Mouse (Mus musculus): ENCODE measurements around the gene 7530416G11Rik. TPM values are rescaled to one million over a fixed set of nuclear protein-coding genes. Genes with fewer than 3 reads are reported as not detected.
A peak's percentile ranks its signal among the peaks of the same experiment; 100 is the strongest.

Gene 7530416G11Rik
- total and polyA plus RNA-seq, 2 experiments from 2014 or later = not detected

DNA sequence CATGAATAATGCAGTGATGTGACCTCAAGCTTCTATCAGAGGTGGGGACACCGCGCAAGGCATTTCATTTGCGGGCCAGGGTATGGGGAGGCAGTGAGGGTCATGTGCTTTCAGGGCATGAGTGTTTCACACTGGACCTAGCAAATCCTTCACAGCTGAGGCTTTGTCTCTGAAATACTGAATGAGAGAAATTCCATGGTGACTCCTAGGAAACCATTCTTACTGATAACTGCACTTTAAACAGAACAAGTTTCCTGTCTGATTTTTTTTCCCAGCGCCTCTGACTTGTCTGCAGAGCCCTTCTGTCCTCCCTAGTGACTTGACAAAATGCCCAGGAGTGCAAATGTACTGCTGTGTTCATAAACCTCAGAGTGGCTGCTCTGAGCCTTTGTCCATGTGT is 41.5 kb downstream of the 7530416G11Rik start:
- Histone ChIP-seq H3K9me3 (ENCODE audit: low read length) (no peaks in the 10 kb centered on the region), H3K4me2 (ENCODE audit: low read depth, low read length) (no peak overlapping the region), H3K27ac (peak overlapping the region; percentile 64), H3K4me1 (ENCODE audit: insufficient read depth, low read length) (peaks cover 35% of the 10 kb centered on the region), H3K9ac (replicated peaks; ENCODE audit: low read length) (no peak overlapping the region), H3K4me3 (ENCODE audit: low read length) (no peak overlapping the region), H3K36me3 (ENCODE audit: insufficient read depth, low read length) (peaks cover 10% of the 10 kb centered on the region; the same call in 1 of the 2 replicates), H3K27me3 (ENCODE audit: insufficient read depth, low read length) (no peaks in the 10 kb centered on the region)
- peak; percentile 83 for DNase-seq (ENCODE audit: low spot score)
- no peak for TF ChIP-seq CTCF (IDR thresholded peaks at IDR 0.05; ENCODE audit: low read depth)
- ATAC-seq = peak; percentile 87
- WGBS = 19% methylated on average over 4 of the region's 4 CpGs

DNA sequence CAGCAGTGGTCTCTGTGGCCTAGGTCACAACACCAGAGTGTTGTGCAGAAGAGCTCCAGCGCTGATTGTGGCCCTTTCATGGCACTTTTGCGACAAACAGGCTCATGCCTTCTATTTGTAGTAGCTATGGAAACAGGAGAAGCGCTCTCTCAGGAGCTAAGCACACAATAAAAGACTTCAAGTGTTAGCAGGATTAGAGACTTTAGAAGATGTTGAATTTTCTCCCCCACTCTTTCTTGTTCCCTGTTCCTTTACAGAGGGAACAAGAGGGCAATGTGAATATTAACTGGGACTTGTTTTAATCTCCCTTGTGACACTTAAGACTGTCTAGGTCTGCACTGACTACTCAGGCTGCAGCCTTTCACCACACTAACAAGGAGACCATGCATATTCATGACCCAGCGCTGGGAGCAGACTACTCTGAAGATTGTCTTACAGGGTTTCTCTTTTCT is 44.4 kb downstream of the 7530416G11Rik start:
- 10% methylated on average over 4 of the region's 4 CpGs for WGBS
- peaks cover 35% of the 10 kb centered on the region for H3K4me1 ChIP-seq (ENCODE audit: insufficient read depth, low read length)
- TF ChIP-seq CTCF (IDR thresholded peaks at IDR 0.05; ENCODE audit: low read depth) = no peak
- H3K9me3 ChIP-seq (ENCODE audit: low read length) = no peaks in the 10 kb centered on the region
- peaks cover 4% of the 10 kb centered on the region; the same call in 1 of the 2 replicates for H3K36me3 ChIP-seq (ENCODE audit: insufficient read depth, low read length)
- H3K4me3 ChIP-seq (ENCODE audit: low read length) = no peak overlapping the region
- no peak overlapping the region for H3K4me2 ChIP-seq (ENCODE audit: low read depth, low read length)
- no peaks in the 10 kb centered on the region for H3K27me3 ChIP-seq (ENCODE audit: insufficient read depth, low read length)
- peak overlapping the region; percentile 69 for H3K27ac ChIP-seq
- DNase-seq (ENCODE audit: low spot score) = peak; percentile 55
- no peak overlapping the region for H3K9ac ChIP-seq (replicated peaks; ENCODE audit: low read length)
- ATAC-seq = peak; percentile 19; the same call in 1 of the 2 replicates

DNA sequence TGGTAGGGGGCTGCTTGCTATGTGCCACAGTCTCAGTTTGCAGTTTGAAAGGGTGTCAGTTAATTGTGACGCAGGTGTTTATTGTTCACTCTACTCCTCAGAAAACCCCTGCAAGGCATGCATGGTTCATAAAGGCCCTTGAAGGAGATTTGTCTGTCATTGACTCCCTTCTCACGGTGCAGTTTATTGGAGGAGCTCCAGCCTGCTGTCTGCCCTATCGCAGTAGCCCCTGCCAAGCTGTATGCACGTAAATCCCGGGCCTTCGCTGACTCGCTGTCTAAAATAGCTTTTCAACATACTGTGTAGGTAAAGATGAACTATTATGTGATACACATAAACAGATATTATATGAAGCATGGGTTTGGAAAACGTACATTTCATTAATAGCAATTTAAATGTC is 45.2 kb downstream of the 7530416G11Rik start:
- Histone ChIP-seq H3K4me2 (ENCODE audit: low read depth, low read length) (no peak overlapping the region), H3K27ac (peak overlapping the region; percentile 69; the same call in 1 of the 2 replicates), H3K36me3 (ENCODE audit: insufficient read depth, low read length) (peaks cover 4% of the 10 kb centered on the region; the same call in 1 of the 2 replicates), H3K4me1 (ENCODE audit: insufficient read depth, low read length) (peaks cover 35% of the 10 kb centered on the region), H3K4me3 (ENCODE audit: low read length) (no peak overlapping the region), H3K9ac (replicated peaks; ENCODE audit: low read length) (no peak overlapping the region), H3K9me3 (ENCODE audit: low read length) (no peaks in the 10 kb centered on the region), H3K27me3 (ENCODE audit: insufficient read depth, low read length) (no peaks in the 10 kb centered on the region)
- TF ChIP-seq CTCF (IDR thresholded peaks at IDR 0.05; ENCODE audit: low read depth) = no peak
- ATAC-seq = no peak
- 23% methylated on average over 8 of the region's 8 CpGs for WGBS
- DNase-seq (ENCODE audit: low spot score) = peak; percentile 61

DNA sequence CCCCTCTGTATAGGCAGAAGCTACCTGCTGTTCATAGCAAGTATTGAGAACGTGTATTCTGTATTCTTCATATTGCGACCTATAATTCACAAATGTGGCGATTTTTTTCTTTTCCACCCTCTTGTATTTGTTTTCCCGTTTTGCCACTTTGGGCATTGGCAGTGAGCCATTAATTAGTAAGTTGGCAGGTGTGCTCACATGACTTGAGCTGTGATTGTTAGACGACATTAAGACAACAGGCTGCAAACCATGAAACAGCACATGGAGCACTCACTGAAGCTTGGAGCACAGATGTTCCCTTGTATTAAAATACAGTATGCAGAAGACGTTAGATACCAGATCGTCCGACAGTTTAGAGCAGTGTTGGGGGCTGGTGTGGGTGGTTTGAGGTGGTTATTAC is 46.1 kb downstream of the 7530416G11Rik start:
- Histone ChIP-seq H3K4me1 (ENCODE audit: insufficient read depth, low read length) (peaks cover 27% of the 10 kb centered on the region), H3K9me3 (ENCODE audit: low read length) (no peaks in the 10 kb centered on the region), H3K4me2 (ENCODE audit: low read depth, low read length) (no peak overlapping the region), H3K27me3 (ENCODE audit: insufficient read depth, low read length) (no peaks in the 10 kb centered on the region), H3K27ac (peak overlapping the region; percentile 32; the same call in 1 of the 2 replicates), H3K4me3 (ENCODE audit: low read length) (no peak overlapping the region), H3K36me3 (ENCODE audit: insufficient read depth, low read length) (peaks cover 4% of the 10 kb centered on the region; the same call in 1 of the 2 replicates), H3K9ac (replicated peaks; ENCODE audit: low read length) (no peak overlapping the region)
- TF ChIP-seq CTCF (IDR thresholded peaks at IDR 0.05; ENCODE audit: low read depth) = no peak
- no peak for ATAC-seq
- peak; percentile 37 for DNase-seq (ENCODE audit: low spot score)
- WGBS = 40% methylated on average over 8 of the region's 8 CpGs

DNA sequence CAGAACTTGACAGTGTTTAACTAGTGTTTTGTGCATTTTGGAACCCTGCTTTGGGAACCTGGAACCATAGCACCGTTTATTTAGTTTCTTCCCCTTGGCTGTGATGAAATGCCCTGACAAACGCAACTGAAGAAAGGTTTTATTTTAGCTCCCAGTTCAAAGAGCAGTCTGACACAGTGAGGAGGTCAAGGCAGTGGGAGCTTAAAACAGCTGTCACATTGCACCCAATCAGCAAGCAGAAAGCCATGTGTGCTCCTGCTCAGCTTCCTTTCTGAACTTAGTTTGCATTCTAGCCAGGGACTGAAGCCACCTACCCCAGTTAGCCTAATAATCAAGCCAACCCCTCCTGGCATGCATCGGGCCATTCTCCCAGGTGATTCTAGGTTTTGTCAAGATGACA is 56.4 kb downstream of the 7530416G11Rik start:
- H3K36me3 ChIP-seq (ENCODE audit: insufficient read depth, low read length) = 0 out of 2 replicates have a peak, but pooled peaks cover 4% of the 10 kb centered on the region
- 65% methylated on average over 3 of the region's 3 CpGs for WGBS
- no peak overlapping the region for H3K4me3 ChIP-seq (ENCODE audit: low read length)
- H3K27me3 ChIP-seq (ENCODE audit: insufficient read depth, low read length) = no peaks in the 10 kb centered on the region
- ATAC-seq = no peak
- H3K4me2 ChIP-seq (ENCODE audit: low read depth, low read length) = no peak overlapping the region
- H3K4me1 ChIP-seq (ENCODE audit: insufficient read depth, low read length) = no peaks in the 10 kb centered on the region
- no peak for TF ChIP-seq CTCF (IDR thresholded peaks at IDR 0.05; ENCODE audit: low read depth)
- H3K27ac ChIP-seq = no peak overlapping the region
- H3K9me3 ChIP-seq (ENCODE audit: low read length) = no peaks in the 10 kb centered on the region
- DNase-seq (ENCODE audit: low spot score) = no peak
- H3K9ac ChIP-seq (replicated peaks; ENCODE audit: low read length) = no peak overlapping the region

Other genes starting within 250 kb of the 7530416G11Rik start
- gene Atxn10, start 167.0 kb downstream of the 7530416G11Rik start, total RNA-seq (2014; rRNA removed) = 292 and 298 TPM in 2 replicates
- 485 and 499 TPM in 2 replicates for gene Atxn10, start 167.0 kb downstream of the 7530416G11Rik start, polyA plus RNA-seq (2015; fragmentation: Nextera tagmentation; extraction: Ambion mirVana)
- gene Wnt7b, start 79.2 kb upstream of the 7530416G11Rik start, total RNA-seq (2014; rRNA removed) = 56.6 and 63.1 TPM in 2 replicates
- gene Wnt7b, start 79.2 kb upstream of the 7530416G11Rik start, polyA plus RNA-seq (2015; fragmentation: Nextera tagmentation; extraction: Ambion mirVana) = 26.0 and 27.2 TPM in 2 replicates
- gene Ppara, start 231.8 kb upstream of the 7530416G11Rik start, total RNA-seq (2014; rRNA removed) = 1.2 and 6.6 TPM in 2 replicates
- gene Ppara, start 231.8 kb upstream of the 7530416G11Rik start, polyA plus RNA-seq (2015; fragmentation: Nextera tagmentation; extraction: Ambion mirVana) = 1.9 and 2.7 TPM in 2 replicates